Mouse (Mus musculus) heart, embryonic 13.5 days (tissue): ENCODE data around the gene Rps6. TPM values are rescaled to one million over a fixed set of nuclear protein-coding genes. Genes with fewer than 3 reads are reported as not detected.

Experiments used
- ATAC-seq: fragments of 200-750 bp; cut with Nextera tagmentation; 2 replicates; pipeline ENCODE4 v1.8.0; 2017; ENCODE audit warnings: moderate TSS enrichment; ENCODE audit not compliant: insufficient number of reproducible peaks, low FRiP score, low TSS enrichment; ENCODE audit errors: extremely low read depth
- H3K27ac ChIP-seq: fragments of 300-500 bp; sonication (generic); replicated peaks from 2 replicates; pipeline ENCODE4 v1.5.1; 2015; ENCODE audit warnings: moderate library complexity, mild to moderate bottlenecking, inconsistent platforms
- H3K27me3 ChIP-seq: fragments of 300-500 bp; sonication (generic); replicated peaks from 2 replicates; pipeline ENCODE4 v1.6.1; 2015; ENCODE audit warnings: mild to moderate bottlenecking, inconsistent platforms
- H3K36me3 ChIP-seq: fragments of 300-500 bp; sonication (generic); 2 replicates; pipeline ENCODE4 v1.6.1; 2015; ENCODE audit warnings: mild to moderate bottlenecking, inconsistent platforms
- H3K4me1 ChIP-seq: fragments of 300-500 bp; sonication (generic); 2 replicates; pipeline ENCODE4 v1.6.1; 2015; ENCODE audit warnings: inconsistent platforms
- H3K4me2 ChIP-seq: fragments of 300-500 bp; sonication (generic); 2 replicates; pipeline ENCODE4 v1.6.1; 2015; ENCODE audit warnings: inconsistent platforms, mild to moderate bottlenecking, moderate library complexity
- H3K4me3 ChIP-seq: fragments of 300-500 bp; sonication (generic); 2 replicates; pipeline ENCODE4 v1.5.1; 2015; ENCODE audit warnings: moderate library complexity, mild to moderate bottlenecking, inconsistent platforms
- H3K9ac ChIP-seq: fragments of 300-500 bp; sonication (generic); 2 replicates; pipeline ENCODE4 v1.6.1; 2015; ENCODE audit warnings: inconsistent platforms, mild to moderate bottlenecking, moderate library complexity
- H3K9me3 ChIP-seq: fragments of 300-500 bp; sonication (generic); 2 replicates; pipeline ENCODE4 v1.6.1; 2016; ENCODE audit warnings: inconsistent platforms
- WGBS: fragments of 180-500 bp; shearing (Covaris S2); methylation state at CpG from one replicate; pipeline ENCODE4 v1.1.7; 2015; ENCODE audit warnings: mixed read lengths; 5-methylcytosine and 5-hydroxymethylcytosine counted together
- polyA plus RNA-seq: library from polyadenylated mRNA; unstranded; fragments of >200 nt; fragmentation: Nextera tagmentation; extraction: Ambion mirVana; gene quantifications from 2 replicates; pipeline ENCODE4 v1.2.1, GENCODE M21; 2015

Rps6 gene
- polyA plus RNA-seq, 1 experiment from 2014 or later, result 468 TPM

GRCm38 (mm10) chr4:86882413-86882812 lies 25.2 kb upstream of the Rps6 start:
- Histone ChIP-seq H3K4me2 (no peak overlapping the region), H3K27ac (0 out of 2 replicates have a peak overlapping the region, but pooled peaks have one; percentile 54), H3K27me3 (no peaks in the 10 kb centered on the region), H3K9ac (no peak overlapping the region), H3K4me3 (no peak overlapping the region), H3K36me3 (0 out of 2 replicates have a peak, but pooled peaks cover 2% of the 10 kb centered on the region), H3K9me3 (no peaks in the 10 kb centered on the region), H3K4me1 (peaks cover 34% of the 10 kb centered on the region)
- 28% methylated on average over 2 of the region's 2 CpGs for WGBS
- no peak for ATAC-seq

GRCm38 (mm10) chr4:86881178-86881577 lies 24.0 kb upstream of the Rps6 start:
- Histone ChIP-seq H3K27me3 (0 out of 2 replicates have a peak, but pooled peaks cover 1% of the 10 kb centered on the region), H3K4me3 (no peak overlapping the region), H3K4me1 (peaks cover 23% of the 10 kb centered on the region), H3K9me3 (no peaks in the 10 kb centered on the region), H3K27ac (no peak overlapping the region), H3K36me3 (no peaks in the 10 kb centered on the region), H3K9ac (no peak overlapping the region), H3K4me2 (no peak overlapping the region)
- WGBS, result 79% methylated on average over 4 of the region's 4 CpGs
- ATAC-seq, result no peak

GRCm38 (mm10) chr4:86879477-86879876 lies 22.3 kb upstream of the Rps6 start:
- no peak overlapping the region for H3K4me3 ChIP-seq
- H3K36me3 ChIP-seq, result no peaks in the 10 kb centered on the region
- H3K4me1 ChIP-seq, result peaks cover 20% of the 10 kb centered on the region
- ATAC-seq, result no peak
- peak overlapping the region; percentile 32; the same call in 1 of the 2 replicates for H3K27ac ChIP-seq
- 61% methylated on average over 2 of the region's 2 CpGs for WGBS
- H3K9me3 ChIP-seq, result no peaks in the 10 kb centered on the region
- no peak overlapping the region for H3K4me2 ChIP-seq
- no peak overlapping the region for H3K9ac ChIP-seq
- 0 out of 2 replicates have a peak, but pooled peaks cover 9% of the 10 kb centered on the region for H3K27me3 ChIP-seq

GRCm38 (mm10) chr4:86874146-86874847 lies 17.1 kb upstream of the Rps6 start, which contains the start of gene Acer2:
Gene Acer2 (plus strand): TSS chr4:86874396.
- H3K36me3 ChIP-seq, result no peaks in the 10 kb centered on the region
- H3K9ac ChIP-seq, result peak within 1 kb of the TSS; percentile 90
- H3K4me2 ChIP-seq, result peak within 1 kb of the TSS; percentile 99
- ATAC-seq, result peak; percentile 98
- H3K27ac ChIP-seq, result peak within 1 kb of the TSS; percentile 73
- 0 out of 2 replicates have a peak, but pooled peaks cover 4% of the 10 kb centered on the region for H3K9me3 ChIP-seq
- 0 out of 2 replicates have a peak, but pooled peaks cover 15% of the 10 kb centered on the region for H3K27me3 ChIP-seq
- H3K4me3 ChIP-seq, result peak within 1 kb of the TSS; percentile 85
- peaks cover 8% of the 10 kb centered on the region for H3K4me1 ChIP-seq
- 1% methylated on average over 60 of the region's 60 CpGs for WGBS

- 0 out of 2 replicates have a peak, but pooled peaks cover 4% of the 10 kb centered on the region for H3K9me3 ChIP-seq
- H3K9ac ChIP-seq, result no peak overlapping the region
- 52% methylated on average over 4 of the region's 4 CpGs for WGBS
- H3K4me2 ChIP-seq, result no peak overlapping the region
- no peaks in the 10 kb centered on the region for H3K36me3 ChIP-seq
- ATAC-seq, result no peak
- 0 out of 2 replicates have a peak, but pooled peaks cover 15% of the 10 kb centered on the region for H3K27me3 ChIP-seq
- H3K27ac ChIP-seq, result no peak overlapping the region
- peaks cover 6% of the 10 kb centered on the region for H3K4me1 ChIP-seq
- H3K4me3 ChIP-seq, result no peak overlapping the region
These were observed 15.9 kb upstream of the Rps6 start for GRCm38 (mm10) chr4:86873072-86873471.

GRCm38 (mm10) chr4:86871988-86872387 lies 14.8 kb upstream of the Rps6 start:
- no peak for ATAC-seq
- peaks cover 6% of the 10 kb centered on the region for H3K4me1 ChIP-seq
- no peak overlapping the region for H3K4me3 ChIP-seq
- no peak overlapping the region for H3K9ac ChIP-seq
- H3K27ac ChIP-seq, result no peak overlapping the region
- H3K9me3 ChIP-seq, result 0 out of 2 replicates have a peak, but pooled peaks cover 4% of the 10 kb centered on the region
- H3K27me3 ChIP-seq, result 0 out of 2 replicates have a peak, but pooled peaks cover 15% of the 10 kb centered on the region
- H3K36me3 ChIP-seq, result no peaks in the 10 kb centered on the region
- no peak overlapping the region for H3K4me2 ChIP-seq

- Histone ChIP-seq H3K9ac (no peak overlapping the region), H3K4me3 (no peak overlapping the region), H3K9me3 (no peaks in the 10 kb centered on the region), H3K27me3 (no peaks in the 10 kb centered on the region), H3K4me1 (no peaks in the 10 kb centered on the region), H3K4me2 (no peak overlapping the region), H3K27ac (no peak overlapping the region), H3K36me3 (no peaks in the 10 kb centered on the region)
- ATAC-seq, result no peak
- WGBS, result 76% methylated on average over 5 of the region's 5 CpGs
These were observed 6.9 kb upstream of the Rps6 start for GRCm38 (mm10) chr4:86864087-86864486.

GRCm38 (mm10) chr4:86858070-86858440 lies 843 bp upstream of the Rps6 start:
- no peaks in the 10 kb centered on the region for H3K27me3 ChIP-seq
- peaks cover 27% of the 10 kb centered on the region for H3K36me3 ChIP-seq
- H3K4me3 ChIP-seq, result peak overlapping the region; percentile 82
- H3K27ac ChIP-seq, result peak overlapping the region; percentile 95
- H3K9me3 ChIP-seq, result no peaks in the 10 kb centered on the region
- H3K4me2 ChIP-seq, result peak overlapping the region; percentile 91
- peaks cover 20% of the 10 kb centered on the region for H3K4me1 ChIP-seq
- peak overlapping the region; percentile 90 for H3K9ac ChIP-seq
- WGBS, result 54% methylated on average over 12 of the region's 12 CpGs
- no peak for ATAC-seq

- H3K4me3 ChIP-seq, result peak overlapping the region; percentile 82
- 0 out of 2 replicates have a peak, but pooled peaks have one; percentile 12 for ATAC-seq
- 1% methylated on average over 50 of the region's 50 CpGs for WGBS
- H3K4me2 ChIP-seq, result peak overlapping the region; percentile 91
- peaks cover 40% of the 10 kb centered on the region for H3K36me3 ChIP-seq
- H3K9me3 ChIP-seq, result no peaks in the 10 kb centered on the region
- peak overlapping the region; percentile 98 for H3K9ac ChIP-seq
- peak overlapping the region; percentile 95 for H3K27ac ChIP-seq
- no peaks in the 10 kb centered on the region for H3K27me3 ChIP-seq
- H3K4me1 ChIP-seq, result peaks cover 20% of the 10 kb centered on the region
These were observed 704 bp downstream of the Rps6 start for GRCm38 (mm10) chr4:86856304-86857112.

- Histone ChIP-seq H3K4me2 (no peak overlapping the region), H3K9ac (no peak overlapping the region), H3K27me3 (no peaks in the 10 kb centered on the region), H3K27ac (0 out of 2 replicates have a peak overlapping the region, but pooled peaks have one; percentile 24), H3K4me1 (peaks cover 13% of the 10 kb centered on the region), H3K36me3 (peaks cover 53% of the 10 kb centered on the region), H3K9me3 (no peaks in the 10 kb centered on the region), H3K4me3 (no peak overlapping the region)
- ATAC-seq, result no peak
- 74% methylated on average over 4 of the region's 4 CpGs for WGBS
These were observed 4.2 kb downstream of the Rps6 start for GRCm38 (mm10) chr4:86852813-86853590.

GRCm38 (mm10) chr4:86852018-86852417 lies 5.2 kb downstream of the Rps6 start:
- 53% methylated on average over 3 of the region's 3 CpGs for WGBS
- Histone ChIP-seq H3K9ac (no peak overlapping the region), H3K27ac (peak overlapping the region; percentile 34), H3K9me3 (no peaks in the 10 kb centered on the region), H3K4me2 (no peak overlapping the region), H3K4me3 (no peak overlapping the region), H3K27me3 (no peaks in the 10 kb centered on the region), H3K4me1 (peaks cover 10% of the 10 kb centered on the region), H3K36me3 (peaks cover 63% of the 10 kb centered on the region)
- no peak for ATAC-seq
